Mouse (Mus musculus) megakaryocyte, embryonic 14.5 days (primary cell): ENCODE data around the gene B3gnt7. TPM values are rescaled to one million over a fixed set of nuclear protein-coding genes. Genes with fewer than 3 reads are reported as not detected.

Experiments
- H3K27me3 ChIP-seq: replicated peaks from 2 replicates; pipeline ENCODE3; 2012; ENCODE audit warnings: inconsistent platforms
- H3K36me3 ChIP-seq: replicated peaks from 2 replicates; pipeline ENCODE3; 2012; ENCODE audit warnings: low read length, inconsistent platforms, mixed read lengths
- H3K4me1 ChIP-seq: 2 replicates; pipeline ENCODE4 v1.6.1; 2012; ENCODE audit warnings: inconsistent platforms
- H3K4me3 ChIP-seq: replicated peaks from 2 replicates; pipeline ENCODE3; 2012; ENCODE audit warnings: moderate library complexity, mild to moderate bottlenecking, inconsistent platforms
- H3K9me3 ChIP-seq: 2 replicates; pipeline ENCODE4 v1.6.1; 2012; ENCODE audit warnings: inconsistent platforms
- FLI1 ChIP-seq: IDR thresholded peaks from 2 replicates; pipeline ENCODE4 v1.6.1; 2012; ENCODE audit warnings: low read length, inconsistent platforms, mixed read lengths
- GATA1 ChIP-seq: IDR thresholded peaks from 3 replicates; pipeline ENCODE4 v1.6.1; 2012; ENCODE audit warnings: mixed read lengths, low read length, inconsistent platforms, borderline replicate concordance
- polyA plus RNA-seq: library from polyadenylated mRNA; stranded (reverse); fragments of >175 nt; gene quantifications from 2 replicates; pipeline ENCODE4 v1.2.3, GENCODE M21; 2012; ENCODE audit warnings: low replicate concordance; ENCODE audit not compliant: insufficient read depth

Gene B3gnt7
- polyA plus RNA-seq, 1 experiment = 3.7 TPM

- Histone ChIP-seq H3K4me3 (no peak overlapping the region), H3K36me3 (peaks cover 85% of the 10 kb centered on the region), H3K27me3 (no peaks in the 10 kb centered on the region), H3K4me1 (peaks cover 32% of the 10 kb centered on the region), H3K9me3 (no peaks in the 10 kb centered on the region)
- TF ChIP-seq GATA1 = no peak
- TF ChIP-seq FLI1 = no peak
These were observed 46.6 kb downstream of the B3gnt7 start for GRCm38 (mm10) chr1:86349201-86349600.

- Histone ChIP-seq H3K4me1 (peaks cover 29% of the 10 kb centered on the region), H3K9me3 (no peaks in the 10 kb centered on the region), H3K27me3 (no peaks in the 10 kb centered on the region), H3K36me3 (peaks cover 89% of the 10 kb centered on the region), H3K4me3 (no peak overlapping the region)
- TF ChIP-seq FLI1 (no peak), GATA1 (no peak)
These were observed 47.1 kb downstream of the B3gnt7 start for GRCm38 (mm10) chr1:86349696-86350095.

DNA sequence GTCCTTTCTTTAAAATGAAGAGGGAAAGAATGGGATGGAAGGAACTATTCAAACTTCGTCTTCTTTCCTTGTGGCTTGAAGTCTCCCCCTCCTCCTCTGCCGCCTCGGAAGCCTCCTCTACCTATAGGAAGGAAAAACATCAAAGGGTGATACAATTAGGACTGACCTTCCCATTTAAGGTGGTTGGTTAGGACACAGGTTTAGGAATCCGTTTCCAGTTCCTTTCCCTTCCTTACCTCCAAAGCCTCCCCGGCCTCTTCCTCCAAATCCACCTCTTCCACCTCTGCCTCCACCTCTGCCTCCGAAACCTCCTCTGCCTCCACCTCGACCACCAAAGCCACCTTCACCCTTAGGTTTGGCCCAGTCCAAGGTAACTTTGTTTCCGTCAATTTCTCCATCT is 47.9 kb downstream of the B3gnt7 start:
- TF ChIP-seq GATA1 (no peak), FLI1 (no peak)
- Histone ChIP-seq H3K4me1 (peaks cover 27% of the 10 kb centered on the region; the same call in 1 of the 2 replicates), H3K4me3 (no peak overlapping the region), H3K36me3 (peaks cover 92% of the 10 kb centered on the region), H3K9me3 (no peaks in the 10 kb centered on the region), H3K27me3 (no peaks in the 10 kb centered on the region)

GRCm38 (mm10) chr1:86354186-86354585 is 51.6 kb downstream of the B3gnt7 start:
- Histone ChIP-seq H3K4me1 (peaks cover 38% of the 10 kb centered on the region), H3K4me3 (no peak overlapping the region)
- TF ChIP-seq FLI1 (no peak), GATA1 (no peak)

More at GRCm38 (mm10) chr1:86354186-86354585, 51.6 kb downstream of the B3gnt7 start:
- H3K27me3 ChIP-seq = no peaks in the 10 kb centered on the region
- peaks cover 89% of the 10 kb centered on the region for H3K36me3 ChIP-seq
- no peaks in the 10 kb centered on the region for H3K9me3 ChIP-seq

Other genes starting within 250 kb of the B3gnt7 start
- 2.0 and 18.9 TPM in 2 replicates for gene Psmd1, start 238.4 kb upstream of the B3gnt7 start, polyA plus RNA-seq
- gene Htr2b, start 190.9 kb upstream of the B3gnt7 start, polyA plus RNA-seq = not detected in 2 replicates
- gene Gm21972, start 169.2 kb upstream of the B3gnt7 start, polyA plus RNA-seq = 3.3 and 3.4 TPM in 2 replicates
- gene Armc9, start 148.1 kb upstream of the B3gnt7 start, polyA plus RNA-seq = 1.1 TPM in 1 of 2 replicates, not detected in the other
- gene Ncl, start 56.6 kb downstream of the B3gnt7 start, polyA plus RNA-seq = 70.4 and 932 TPM in 2 replicates
- 2.4 TPM in 1 of 2 replicates, not detected in the other for gene Nmur1, start 123.4 kb downstream of the B3gnt7 start, polyA plus RNA-seq
- not detected in 2 replicates for gene Tex44, start 123.5 kb downstream of the B3gnt7 start, polyA plus RNA-seq
- gene Ptma, start 223.9 kb downstream of the B3gnt7 start, polyA plus RNA-seq = 6,261 and 14,151 TPM in 2 replicates